Comparison of ENCODE assay signal across 8 mouse cellular contexts in genomic region chr5:122132167-122133049, GRCm38 (mm10). TPM values are rescaled to one million over a fixed set of nuclear protein-coding genes. Genes with fewer than 3 reads are reported as not detected.
A peak's percentile ranks its signal among the peaks of the same experiment; 100 is the strongest.
DNase-seq lines count a peak whose midpoint lies in the region; ATAC-seq lines count a peak whose summit lies in the region.

No protein-coding gene starts in this region.

- peak overlapping the region; percentile 94 for H3K4me2 ChIP-seq in kidney, embryonic 15.5 days
- H3K4me2 ChIP-seq in hindbrain, embryonic 16.5 days (ENCODE audit: low read length), result peak overlapping the region; percentile 59
- peak overlapping the region; percentile 66 for H3K4me2 ChIP-seq in midbrain, embryonic 15.5 days

- H3K4me1 ChIP-seq in kidney, embryonic 15.5 days, result peaks cover 21% of the 10 kb centered on the region
- no peaks in the 10 kb centered on the region for H3K4me1 ChIP-seq in brown adipose tissue, adult 24 weeks (ENCODE audit: control insufficient read depth, insufficient read depth, insufficient read length, low read length)
- peaks cover 8% of the 10 kb centered on the region for H3K4me1 ChIP-seq in hindbrain, embryonic 16.5 days (ENCODE audit: control insufficient read depth, insufficient read depth, low read depth, low read length)
- peaks cover 12% of the 10 kb centered on the region for H3K4me1 ChIP-seq in midbrain, embryonic 15.5 days

- peak overlapping the region; percentile 47 for H3K4me3 ChIP-seq in kidney, embryonic 15.5 days (replicated peaks)
- peak overlapping the region; percentile 54 for H3K4me3 ChIP-seq in brown adipose tissue, adult 24 weeks (ENCODE audit: insufficient read depth, low read depth, low read length)
- H3K4me3 ChIP-seq in hindbrain, embryonic 16.5 days (ENCODE audit: low read length), result peak overlapping the region; percentile 29
- peak overlapping the region; percentile 33 for H3K4me3 ChIP-seq in midbrain, embryonic 15.5 days

- no peak for DNase-seq in kidney, adult 18-20 months
- no peak for DNase-seq in adrenal gland, adult 8-10 months
- no peak for DNase-seq in right cerebral cortex, postnatal 10 days (ENCODE audit: low spot score in 2 of 2)

- no peaks in the 10 kb centered on the region for H3K9me3 ChIP-seq in kidney, embryonic 15.5 days (replicated peaks)
- H3K9me3 ChIP-seq in hindbrain, embryonic 16.5 days (ENCODE audit: control insufficient read depth, low read length), result no peaks in the 10 kb centered on the region
- H3K9me3 ChIP-seq in midbrain, embryonic 15.5 days, result no peaks in the 10 kb centered on the region

- no peaks in the 10 kb centered on the region for H3K36me3 ChIP-seq in kidney, embryonic 15.5 days
- H3K36me3 ChIP-seq in hindbrain, embryonic 16.5 days (ENCODE audit: control insufficient read depth, insufficient read depth, low read length), result no peaks in the 10 kb centered on the region
- no peaks in the 10 kb centered on the region for H3K36me3 ChIP-seq in midbrain, embryonic 15.5 days (replicated peaks)

- WGBS in kidney, embryonic 15.5 days, result 25% methylated on average over 26 of the region's 26 CpGs
- WGBS in hindbrain, embryonic 16.5 days, result 28% methylated on average over 21 of the region's 26 CpGs
- 27% methylated on average over 26 of the region's 26 CpGs for WGBS in midbrain, embryonic 15.5 days

- no peak for ATAC-seq in kidney, embryonic 15.5 days (replicated peaks; ENCODE audit: low FRiP score)
- ATAC-seq in hindbrain, embryonic 16.5 days, result 0 out of 2 replicates have a peak, but pooled peaks have one; percentile 24
- no peak for ATAC-seq in midbrain, embryonic 15.5 days (replicated peaks)
- no peak for ATAC-seq in erythroid progenitor cell, adult 5-6 weeks (replicated peaks; ENCODE audit: low FRiP score, poor library complexity, severe bottlenecking)

- 0 out of 2 replicates have a peak, but pooled peaks cover 3% of the 10 kb centered on the region for H3K27me3 ChIP-seq in kidney, embryonic 15.5 days
- H3K27me3 ChIP-seq in hindbrain, embryonic 16.5 days (replicated peaks; ENCODE audit: control insufficient read depth, insufficient read depth, low read length), result peaks cover 6% of the 10 kb centered on the region
- 0 out of 2 replicates have a peak, but pooled peaks cover 9% of the 10 kb centered on the region for H3K27me3 ChIP-seq in midbrain, embryonic 15.5 days (replicated peaks)

- peak overlapping the region; percentile 52 for H3K9ac ChIP-seq in kidney, embryonic 15.5 days
- H3K9ac ChIP-seq in hindbrain, embryonic 16.5 days (ENCODE audit: low read depth, low read length), result peak overlapping the region; percentile 35; the same call in 1 of the 2 replicates
- peak overlapping the region; percentile 13; the same call in 1 of the 2 replicates for H3K9ac ChIP-seq in midbrain, embryonic 15.5 days

- no peak overlapping the region for H3K27ac ChIP-seq in kidney, embryonic 15.5 days
- H3K27ac ChIP-seq in brown adipose tissue, adult 24 weeks (replicated peaks; ENCODE audit: low read depth, low read length), result no peak overlapping the region
- H3K27ac ChIP-seq in hindbrain, embryonic 16.5 days (ENCODE audit: low read depth, low read length), result no peak overlapping the region
- H3K27ac ChIP-seq in midbrain, embryonic 15.5 days, result no peak overlapping the region

RNA-seq across cellular contexts. Expression of gene Ccdc63, which starts 8.2 kb away (rescaled TPM):
- 0.19 TPM in 1 of 2 replicates, not detected in the other for polyA plus RNA-seq in kidney, embryonic 15.5 days (2015; fragmentation: Nextera tagmentation; extraction: Ambion mirVana)
- not detected in 2 replicates for polyA plus RNA-seq in brown adipose tissue, adult 24 weeks (2012; ENCODE audit: insufficient read depth, insufficient read length, missing spikeins)
- 0.19 and 0.20 TPM in 2 replicates for polyA plus RNA-seq in hindbrain, embryonic 16.5 days (2015; fragmentation: Nextera tagmentation; extraction: Ambion mirVana)
- 0.29 TPM in 1 of 2 replicates, not detected in the other for polyA plus RNA-seq in midbrain, embryonic 15.5 days (2015; fragmentation: Nextera tagmentation; extraction: Ambion mirVana)
- under 1 TPM in 1 of 4 experiments, not detected in 3; 0.22 TPM for total RNA-seq in adrenal gland, adult 8-10 months (2022)
- not detected in 2 replicates for total RNA-seq in erythroid progenitor cell, adult 5-6 weeks (2015; ENCODE audit: low replicate concordance)
- not detected in 2 replicates for total RNA-seq in erythroid progenitor cell, adult 5-6 weeks (2017; ENCODE audit: low replicate concordance)

RNA-seq across cellular contexts. Expression of gene Ppp1cc, which starts 25.7 kb away (rescaled TPM):
- 257 and 264 TPM in 2 replicates for polyA plus RNA-seq in kidney, embryonic 15.5 days (2015; fragmentation: Nextera tagmentation; extraction: Ambion mirVana)
- polyA plus RNA-seq in brown adipose tissue, adult 24 weeks (2012; ENCODE audit: insufficient read depth, insufficient read length, missing spikeins), result 85.4 and 119 TPM in 2 replicates
- 182 and 185 TPM in 2 replicates for polyA plus RNA-seq in hindbrain, embryonic 16.5 days (2015; fragmentation: Nextera tagmentation; extraction: Ambion mirVana)
- 216 and 237 TPM in 2 replicates for polyA plus RNA-seq in midbrain, embryonic 15.5 days (2015; fragmentation: Nextera tagmentation; extraction: Ambion mirVana)
- 100 to 1,000 TPM; 122 to 226 (median 188) TPM for total RNA-seq in adrenal gland, adult 8-10 months (2022)
- total RNA-seq in erythroid progenitor cell, adult 5-6 weeks (2015; ENCODE audit: low replicate concordance), result 310 and 340 TPM in 2 replicates
- 91.1 and 263 TPM in 2 replicates for total RNA-seq in erythroid progenitor cell, adult 5-6 weeks (2017; ENCODE audit: low replicate concordance)

RNA-seq across cellular contexts. Expression of gene Myl2, which starts 31.7 kb away (rescaled TPM):
- polyA plus RNA-seq in kidney, embryonic 15.5 days (2015; fragmentation: Nextera tagmentation; extraction: Ambion mirVana), result 0.78 and 2.3 TPM in 2 replicates
- polyA plus RNA-seq in brown adipose tissue, adult 24 weeks (2012; ENCODE audit: insufficient read depth, insufficient read length, missing spikeins), result 80.9 and 86.8 TPM in 2 replicates
- 1.9 and 2.7 TPM in 2 replicates for polyA plus RNA-seq in hindbrain, embryonic 16.5 days (2015; fragmentation: Nextera tagmentation; extraction: Ambion mirVana)
- 0.71 and 6.6 TPM in 2 replicates for polyA plus RNA-seq in midbrain, embryonic 15.5 days (2015; fragmentation: Nextera tagmentation; extraction: Ambion mirVana)
- total RNA-seq in adrenal gland, adult 8-10 months (2022), result not detected
- total RNA-seq in erythroid progenitor cell, adult 5-6 weeks (2015; ENCODE audit: low replicate concordance), result not detected in 2 replicates
- 8.2 TPM in 1 of 2 replicates, not detected in the other for total RNA-seq in erythroid progenitor cell, adult 5-6 weeks (2017; ENCODE audit: low replicate concordance)

Comparison
In these comparisons a context has a peak if more than half of its experiments do, and no peak if none do; other contexts are left out.
1. RNA of gene Myl2, which starts 31.7 kb away (polyA plus RNA-seq): 80.9 to 86.8 TPM in brown adipose tissue, adult 24 weeks; 1.9 to 2.7 TPM in hindbrain, embryonic 16.5 days, 0.78 to 2.3 TPM in kidney, embryonic 15.5 days and 0.71 to 6.6 TPM in midbrain, embryonic 15.5 days; every median in the first group is over 10 times any median in the second.
2. Peak in every context shown above with its lines, with median percentiles within 50 percentile points of each other: H3K4me2 ChIP-seq, H3K4me3 ChIP-seq and H3K9ac ChIP-seq.